Mouse (Mus musculus): ENCODE measurements around the gene Arhgap33. TPM values are rescaled to one million over a fixed set of nuclear protein-coding genes. Genes with fewer than 3 reads are reported as not detected.

Gene Arhgap33
- polyA plus RNA-seq, 1 experiment from 2014 or later, result 79.4 TPM

- WGBS, result 92% methylated on average over 2 of the region's 2 CpGs
- peaks cover 6% of the 10 kb centered on the region; the same call in 1 of the 2 replicates for H3K27me3 ChIP-seq (ENCODE audit: insufficient read depth, poor library complexity, severe bottlenecking)
- peaks cover 19% of the 10 kb centered on the region for H3K4me1 ChIP-seq (replicated peaks)
- DNase-seq (ENCODE audit: low spot score), result no peak
- no peak overlapping the region for H3K4me3 ChIP-seq
- peaks cover 50% of the 10 kb centered on the region for H3K36me3 ChIP-seq
- H3K9me3 ChIP-seq, result no peaks in the 10 kb centered on the region
- H3K27ac ChIP-seq, result no peak overlapping the region
Measured at GRCm38 (mm10) chr7:30549880-30550279, 15.0 kb upstream of the Arhgap33 start.

GRCm38 (mm10) chr7:30544327-30544726, 9.5 kb upstream of the Arhgap33 start:
- peaks cover 88% of the 10 kb centered on the region for H3K36me3 ChIP-seq
- no peaks in the 10 kb centered on the region for H3K27me3 ChIP-seq (ENCODE audit: insufficient read depth, poor library complexity, severe bottlenecking)
- no peak for DNase-seq (ENCODE audit: low spot score)
- H3K27ac ChIP-seq, result no peak overlapping the region
- no peaks in the 10 kb centered on the region for H3K9me3 ChIP-seq
- WGBS, result 95% methylated on average over 2 of the region's 2 CpGs
- H3K4me3 ChIP-seq, result no peak overlapping the region
- no peaks in the 10 kb centered on the region for H3K4me1 ChIP-seq (replicated peaks)

GRCm38 (mm10) chr7:30540572-30540971, 5.7 kb upstream of the Arhgap33 start:
- peaks cover 66% of the 10 kb centered on the region for H3K36me3 ChIP-seq
- no peak overlapping the region for H3K27ac ChIP-seq

GRCm38 (mm10) chr7:30533941-30534632, 773 bp downstream of the Arhgap33 start:
- Histone ChIP-seq H3K4me1 (replicated peaks) (peaks cover 45% of the 10 kb centered on the region), H3K27me3 (ENCODE audit: insufficient read depth, poor library complexity, severe bottlenecking) (peaks cover 21% of the 10 kb centered on the region; the same call in 1 of the 2 replicates), H3K9me3 (no peaks in the 10 kb centered on the region), H3K36me3 (peaks cover 51% of the 10 kb centered on the region), H3K4me3 (peak overlapping the region; percentile 78), H3K27ac (peak overlapping the region; percentile 97)
- 6% methylated on average over 26 of the region's 26 CpGs for WGBS
- no peak for DNase-seq (ENCODE audit: low spot score)

More at GRCm38 (mm10) chr7:30540572-30540971, 5.7 kb upstream of the Arhgap33 start:
- Histone ChIP-seq H3K27me3 (ENCODE audit: insufficient read depth, poor library complexity, severe bottlenecking) (no peaks in the 10 kb centered on the region), H3K4me1 (replicated peaks) (peaks cover 5% of the 10 kb centered on the region), H3K4me3 (no peak overlapping the region), H3K9me3 (no peaks in the 10 kb centered on the region)
- DNase-seq (ENCODE audit: low spot score), result no peak
- WGBS, result 88% methylated on average over 7 of the region's 7 CpGs

GRCm38 (mm10) chr7:30532931-30533330, 1.9 kb downstream of the Arhgap33 start:
- Histone ChIP-seq H3K27me3 (ENCODE audit: insufficient read depth, poor library complexity, severe bottlenecking) (peaks cover 27% of the 10 kb centered on the region; the same call in 1 of the 2 replicates), H3K9me3 (no peaks in the 10 kb centered on the region), H3K4me3 (peak overlapping the region; percentile 78), H3K27ac (peak overlapping the region; percentile 97), H3K4me1 (replicated peaks) (peaks cover 45% of the 10 kb centered on the region), H3K36me3 (peaks cover 55% of the 10 kb centered on the region)
- peak; percentile 67 for DNase-seq (ENCODE audit: low spot score)
- WGBS, result 5% methylated on average over 8 of the region's 8 CpGs

GRCm38 (mm10) chr7:30531291-30531815, 3.5 kb downstream of the Arhgap33 start:
- H3K4me3 ChIP-seq, result no peak overlapping the region
- no peak for DNase-seq (ENCODE audit: low spot score)
- no peaks in the 10 kb centered on the region for H3K9me3 ChIP-seq
- peaks cover 40% of the 10 kb centered on the region for H3K27me3 ChIP-seq (ENCODE audit: insufficient read depth, poor library complexity, severe bottlenecking)
- peaks cover 54% of the 10 kb centered on the region for H3K4me1 ChIP-seq (replicated peaks)
- no peak overlapping the region for H3K27ac ChIP-seq
- H3K36me3 ChIP-seq, result peaks cover 67% of the 10 kb centered on the region
- WGBS, result 82% methylated on average over 9 of the region's 9 CpGs

- no peak for DNase-seq (ENCODE audit: low spot score)
- WGBS, result 85% methylated on average over 14 of the region's 14 CpGs
- no peak overlapping the region for H3K27ac ChIP-seq
- no peaks in the 10 kb centered on the region for H3K9me3 ChIP-seq
- peaks cover 96% of the 10 kb centered on the region for H3K36me3 ChIP-seq
- H3K4me1 ChIP-seq (replicated peaks), result peaks cover 25% of the 10 kb centered on the region
- H3K4me3 ChIP-seq, result 0 out of 2 replicates have a peak overlapping the region, but pooled peaks have one; percentile 20
- H3K27me3 ChIP-seq (ENCODE audit: insufficient read depth, poor library complexity, severe bottlenecking), result peaks cover 35% of the 10 kb centered on the region
Measured at GRCm38 (mm10) chr7:30526981-30527380, 7.9 kb downstream of the Arhgap33 start.

- WGBS, result 23% methylated on average over 17 of the region's 17 CpGs
- no peak for DNase-seq (ENCODE audit: low spot score)
- Histone ChIP-seq H3K36me3 (peaks cover 91% of the 10 kb centered on the region), H3K9me3 (no peaks in the 10 kb centered on the region), H3K27ac (0 out of 2 replicates have a peak overlapping the region, but pooled peaks have one; percentile 24), H3K27me3 (ENCODE audit: insufficient read depth, poor library complexity, severe bottlenecking) (peaks cover 32% of the 10 kb centered on the region), H3K4me3 (peak overlapping the region; percentile 20; the same call in 1 of the 2 replicates), H3K4me1 (replicated peaks) (peaks cover 25% of the 10 kb centered on the region)
Measured at GRCm38 (mm10) chr7:30526399-30526798, 8.5 kb downstream of the Arhgap33 start.

- 33% methylated on average over 10 of the region's 10 CpGs for WGBS
- Histone ChIP-seq H3K36me3 (peaks cover 86% of the 10 kb centered on the region), H3K27me3 (ENCODE audit: insufficient read depth, poor library complexity, severe bottlenecking) (peaks cover 30% of the 10 kb centered on the region), H3K27ac (0 out of 2 replicates have a peak overlapping the region, but pooled peaks have one; percentile 24), H3K4me3 (0 out of 2 replicates have a peak overlapping the region, but pooled peaks have one; percentile 6), H3K9me3 (no peaks in the 10 kb centered on the region), H3K4me1 (replicated peaks) (peaks cover 26% of the 10 kb centered on the region)
- no peak for DNase-seq (ENCODE audit: low spot score)
Measured at GRCm38 (mm10) chr7:30525954-30526353, 8.9 kb downstream of the Arhgap33 start.

- DNase-seq (ENCODE audit: low spot score), result no peak
- peaks cover 36% of the 10 kb centered on the region for H3K4me1 ChIP-seq (replicated peaks)
- no peak overlapping the region for H3K27ac ChIP-seq
- no peaks in the 10 kb centered on the region for H3K9me3 ChIP-seq
- peaks cover 71% of the 10 kb centered on the region for H3K36me3 ChIP-seq
- H3K27me3 ChIP-seq (ENCODE audit: insufficient read depth, poor library complexity, severe bottlenecking), result peaks cover 30% of the 10 kb centered on the region
- 81% methylated on average over 6 of the region's 6 CpGs for WGBS
- H3K4me3 ChIP-seq, result no peak overlapping the region
Measured at GRCm38 (mm10) chr7:30524487-30524886, 10.4 kb downstream of the Arhgap33 start.

- Histone ChIP-seq H3K4me1 (replicated peaks) (peaks cover 42% of the 10 kb centered on the region), H3K36me3 (peaks cover 55% of the 10 kb centered on the region), H3K4me3 (no peak overlapping the region), H3K9me3 (no peaks in the 10 kb centered on the region), H3K27me3 (ENCODE audit: insufficient read depth, poor library complexity, severe bottlenecking) (peaks cover 23% of the 10 kb centered on the region), H3K27ac (no peak overlapping the region)
- WGBS, result 80% methylated on average over 10 of the region's 10 CpGs
- no peak for DNase-seq (ENCODE audit: low spot score)
Measured at GRCm38 (mm10) chr7:30522871-30523270, 12.0 kb downstream of the Arhgap33 start.

- no peaks in the 10 kb centered on the region for H3K9me3 ChIP-seq
- no peak overlapping the region for H3K4me3 ChIP-seq
- peak overlapping the region; percentile 17; the same call in 1 of the 2 replicates for H3K27ac ChIP-seq
- peaks cover 29% of the 10 kb centered on the region for H3K4me1 ChIP-seq (replicated peaks)
- DNase-seq (ENCODE audit: low spot score), result no peak
- peaks cover 35% of the 10 kb centered on the region for H3K36me3 ChIP-seq
- WGBS, result 76% methylated on average over 5 of the region's 5 CpGs
- peaks cover 11% of the 10 kb centered on the region for H3K27me3 ChIP-seq (ENCODE audit: insufficient read depth, poor library complexity, severe bottlenecking)
Measured at GRCm38 (mm10) chr7:30520856-30521255, 14.0 kb downstream of the Arhgap33 start.

- Histone ChIP-seq H3K4me1 (replicated peaks) (peaks cover 27% of the 10 kb centered on the region), H3K27ac (peak overlapping the region; percentile 17; the same call in 1 of the 2 replicates), H3K9me3 (no peaks in the 10 kb centered on the region), H3K36me3 (peaks cover 30% of the 10 kb centered on the region), H3K27me3 (ENCODE audit: insufficient read depth, poor library complexity, severe bottlenecking) (peaks cover 15% of the 10 kb centered on the region), H3K4me3 (no peak overlapping the region)
- DNase-seq (ENCODE audit: low spot score), result no peak
- 64% methylated on average over 4 of the region's 4 CpGs for WGBS
Measured at GRCm38 (mm10) chr7:30520396-30520795, 14.5 kb downstream of the Arhgap33 start.
